Mouse (Mus musculus) cerebellum, adult 2 months (tissue): ENCODE data around the gene Sh2d3c. TPM values are rescaled to one million over a fixed set of nuclear protein-coding genes. Genes with fewer than 3 reads are reported as not detected.

Experiments used
- DNase-seq, 2 experiments: peaks; one replicate each; pipeline ENCODE4 v3.0.0; 2021
- H3K27ac ChIP-seq: fragments of 200-500 bp; 2 replicates; pipeline ENCODE4 v1.5.1; 2012; ENCODE audit warnings: low read length, control low read depth, inconsistent platforms; ENCODE audit not compliant: insufficient read depth
- H3K27me3 ChIP-seq: fragments of 200-500 bp; 2 replicates; pipeline ENCODE4 v1.6.1; 2012; ENCODE audit warnings: inconsistent platforms, mild to moderate bottlenecking, low read length, moderate library complexity; ENCODE audit not compliant: control insufficient read depth, insufficient read depth
- H3K4me1 ChIP-seq: fragments of 200-500 bp; 2 replicates; pipeline ENCODE4 v1.6.1; 2011; ENCODE audit warnings: low read length; ENCODE audit not compliant: control insufficient read depth, insufficient read depth
- H3K4me3 ChIP-seq: fragments of 200-500 bp; replicated peaks from 2 replicates; pipeline ENCODE3; 2011; ENCODE audit warnings: mild to moderate bottlenecking, low read depth, low read length, control low read depth; ENCODE audit not compliant: insufficient read depth
- CTCF ChIP-seq: fragments of 200-500 bp; IDR thresholded peaks from 2 replicates; pipeline ENCODE4 v1.5.1; 2011; ENCODE audit warnings: low read depth, mild to moderate bottlenecking, control low read depth, low read length, moderate library complexity, borderline replicate concordance; ENCODE audit not compliant: insufficient read depth
- POLR2A ChIP-seq: fragments of 200-500 bp; IDR thresholded peaks from 2 replicates; pipeline ENCODE4 v1.6.1; 2011; ENCODE audit warnings: low read length, control low read depth, borderline replicate concordance; ENCODE audit not compliant: insufficient read depth
- WGBS: fragments of 180-500 bp; shearing (Covaris S2); methylation state at CpG from one replicate; pipeline ENCODE4 v1.1.7; 2018; 5-methylcytosine and 5-hydroxymethylcytosine counted together
- polyA plus RNA-seq: library from polyadenylated mRNA; depleted of rRNA; stranded (reverse); fragments of >200 nt; gene quantifications from 2 replicates; pipeline ENCODE4 v1.2.3, GENCODE M21; 2012

Sh2d3c gene
- polyA plus RNA-seq, 1 experiment, result 47.0 TPM

GRCm38 (mm10) chr2:32751665-32752033, 30.8 kb downstream of the Sh2d3c start:
- TF ChIP-seq POLR2A (no peak), CTCF (no peak)
- DNase-seq, result no peak
- Histone ChIP-seq H3K27me3 (no peaks in the 10 kb centered on the region), H3K4me1 (no peaks in the 10 kb centered on the region), H3K27ac (no peak overlapping the region), H3K4me3 (no peak overlapping the region)
- WGBS, result 38% methylated on average over 10 of the region's 10 CpGs

GRCm38 (mm10) chr2:32752181-32752580, 31.3 kb downstream of the Sh2d3c start:
- Histone ChIP-seq H3K4me3 (no peak overlapping the region), H3K4me1 (no peaks in the 10 kb centered on the region), H3K27ac (no peak overlapping the region), H3K27me3 (no peaks in the 10 kb centered on the region)
- no peak for DNase-seq
- 74% methylated on average over 10 of the region's 10 CpGs for WGBS
- no peak for TF ChIP-seq CTCF

GRCm38 (mm10) chr2:32756674-32757055, 35.8 kb downstream of the Sh2d3c start:
- peaks cover 14% of the 10 kb centered on the region for H3K4me1 ChIP-seq
- no peaks in the 10 kb centered on the region for H3K27me3 ChIP-seq
- H3K27ac ChIP-seq, result no peak overlapping the region
- whole genome bisulfite sequencing, result 32% methylated on average over 6 of the region's 6 CpGs
- no peak overlapping the region for H3K4me3 ChIP-seq
- DNase-seq, result no peak
- TF ChIP-seq POLR2A, result no peak
- TF ChIP-seq CTCF, result no peak

GRCm38 (mm10) chr2:32757056-32757845, 36.4 kb downstream of the Sh2d3c start, which contains the start of gene Tor2a:
Tor2a (plus strand) TSS chr2:32757234.
- TF ChIP-seq POLR2A, result no peak
- TF ChIP-seq CTCF, result peak; percentile 93
- peak; percentile 96 to 97 for DNase-seq
- peak within 1 kb of the TSS; percentile 76 for H3K27ac ChIP-seq
- H3K4me3 ChIP-seq, result peak within 1 kb of the TSS; percentile 73
- WGBS, result under 1% methylated on average over 66 of the region's 66 CpGs
- peaks cover 14% of the 10 kb centered on the region for H3K4me1 ChIP-seq
- no peaks in the 10 kb centered on the region for H3K27me3 ChIP-seq

GRCm38 (mm10) chr2:32758503-32758902, 37.6 kb downstream of the Sh2d3c start:
- 51% methylated on average over 8 of the region's 8 CpGs for WGBS
- Histone ChIP-seq H3K27me3 (no peaks in the 10 kb centered on the region), H3K4me3 (no peak overlapping the region), H3K27ac (no peak overlapping the region), H3K4me1 (peaks cover 14% of the 10 kb centered on the region)
- TF ChIP-seq POLR2A (no peak), CTCF (no peak)
- DNase-seq, result no peak

- Histone ChIP-seq H3K4me3 (no peak overlapping the region), H3K27me3 (no peaks in the 10 kb centered on the region), H3K4me1 (peaks cover 14% of the 10 kb centered on the region), H3K27ac (no peak overlapping the region)
- WGBS, result 10% methylated on average over 2 of the region's 2 CpGs
- no peak for TF ChIP-seq CTCF
- TF ChIP-seq POLR2A, result no peak
- DNase-seq, result no peak
Observed at GRCm38 (mm10) chr2:32759001-32759400, 38.1 kb downstream of the Sh2d3c start.

- Histone ChIP-seq H3K4me3 (no peak overlapping the region), H3K27ac (no peak overlapping the region), H3K4me1 (peaks cover 14% of the 10 kb centered on the region), H3K27me3 (no peaks in the 10 kb centered on the region)
- DNase-seq, result no peak
- no peak for TF ChIP-seq CTCF
- no peak for TF ChIP-seq POLR2A
- 38% methylated on average over 14 of the region's 14 CpGs for WGBS
Observed at GRCm38 (mm10) chr2:32761361-32761760, 40.5 kb downstream of the Sh2d3c start.

GRCm38 (mm10) chr2:32761859-32762258, 41.0 kb downstream of the Sh2d3c start:
- TF ChIP-seq POLR2A (no peak), CTCF (no peak)
- no peak for DNase-seq
- peaks cover 14% of the 10 kb centered on the region for H3K4me1 ChIP-seq
- H3K27ac ChIP-seq, result no peak overlapping the region
- no peaks in the 10 kb centered on the region for H3K27me3 ChIP-seq
- H3K4me3 ChIP-seq, result no peak overlapping the region
- 41% methylated on average over 4 of the region's 4 CpGs for WGBS
